Mouse (Mus musculus) small intestine, adult 2 months (tissue): ENCODE measurements around the gene Itpka. TPM values are rescaled to one million over a fixed set of nuclear protein-coding genes. Genes with fewer than 3 reads are reported as not detected.
A peak's percentile ranks its signal among the peaks of the same experiment; 100 is the strongest.

Source experiments
- H3K27ac ChIP-seq: fragments of 200-500 bp; 2 replicates; pipeline ENCODE4 v1.5.1; 2012; ENCODE audit warnings: low read depth, low read length, control low read depth, inconsistent platforms; ENCODE audit not compliant: insufficient read depth
- H3K27me3 ChIP-seq: fragments of 200-500 bp; 2 replicates; pipeline ENCODE4 v1.6.1; 2012; ENCODE audit warnings: mild to moderate bottlenecking, moderate library complexity, low read length, inconsistent platforms; ENCODE audit not compliant: control insufficient read depth, insufficient read depth
- H3K36me3 ChIP-seq: fragments of 200-500 bp; 2 replicates; pipeline ENCODE4 v1.6.1; 2012; ENCODE audit warnings: mild to moderate bottlenecking, low read length, control low read depth, inconsistent platforms; ENCODE audit not compliant: control insufficient read depth, insufficient read depth
- H3K4me1 ChIP-seq: fragments of 200-500 bp; 2 replicates; pipeline ENCODE4 v1.6.1; 2012; ENCODE audit warnings: low read length, inconsistent platforms, mixed read lengths; ENCODE audit not compliant: control insufficient read depth, insufficient read depth, insufficient read length
- H3K4me3 ChIP-seq: fragments of 200-500 bp; 2 replicates; pipeline ENCODE4 v1.5.1; 2012; ENCODE audit warnings: low read depth, mild to moderate bottlenecking, control low read depth, inconsistent platforms, low read length, moderate library complexity
- CTCF ChIP-seq: fragments of 200-500 bp; IDR thresholded peaks from 2 replicates; pipeline ENCODE4 v1.5.1; 2012; ENCODE audit warnings: low read depth, mild to moderate bottlenecking, control low read depth, inconsistent platforms, low read length, moderate library complexity, mixed read lengths; ENCODE audit not compliant: insufficient replicate concordance, insufficient read length; ENCODE audit errors: extremely low read depth
- POLR2A ChIP-seq: fragments of 200-500 bp; IDR thresholded peaks from 2 replicates; pipeline ENCODE4 v1.6.1; 2012; ENCODE audit warnings: low read depth, mild to moderate bottlenecking, control low read depth, inconsistent platforms, low read length, moderate library complexity
- WGBS: fragments of 180-500 bp; shearing (Covaris S2); methylation state at CpG from one replicate; pipeline ENCODE4 v1.1.7; 2018; 5-methylcytosine and 5-hydroxymethylcytosine counted together
- polyA plus RNA-seq: library from polyadenylated mRNA; depleted of rRNA; stranded (reverse); fragments of >200 nt; gene quantifications from 2 replicates; pipeline ENCODE4 v1.2.3, GENCODE M21; 2012; rRNA removed

Gene Itpka
- 21.6 and 39.7 TPM in 2 replicates for polyA plus RNA-seq

- under 1% methylated on average over 52 of the region's 53 CpGs for WGBS
- peaks cover 30% of the 10 kb centered on the region for H3K4me1 ChIP-seq
These were observed at the start of gene Itpka for GRCm38 (mm10) chr2:119741581-119742411. Itpka (plus strand) TSS chr2:119742337.

DNA sequence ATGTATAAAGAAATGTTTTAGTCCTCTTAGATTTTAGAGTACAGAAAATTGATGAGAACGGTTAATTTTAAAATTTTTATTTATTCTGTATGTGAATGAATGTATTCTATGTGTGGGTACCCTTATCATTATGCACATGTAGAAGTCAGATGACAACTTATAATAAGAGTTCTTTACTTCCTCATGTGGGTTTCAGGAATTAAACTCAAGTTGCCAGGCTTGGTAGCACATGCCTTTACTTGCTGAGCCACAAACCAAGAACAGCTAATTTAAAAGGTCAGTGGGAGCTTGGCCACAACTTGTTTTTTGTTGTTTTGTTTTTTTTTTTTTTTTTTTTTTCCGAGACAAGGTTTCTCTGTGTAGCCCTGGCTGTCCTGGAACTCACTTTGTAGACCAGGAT is 47.3 kb upstream of the Itpka start:
- TF ChIP-seq CTCF = no peak

More at GRCm38 (mm10) chr2:119741581-119742411, at the start of gene Itpka:
- Histone ChIP-seq H3K27me3 (no peaks in the 10 kb centered on the region), H3K27ac (peak within 1 kb of the TSS; percentile 97), H3K36me3 (no peaks in the 10 kb centered on the region), H3K4me3 (peak within 1 kb of the TSS; percentile 77)
- TF ChIP-seq POLR2A (peak; percentile 71; the same call in 1 of the 2 replicates), CTCF (0 out of 2 replicates have a peak, but pooled peaks have one; percentile 12)

GRCm38 (mm10) chr2:119696111-119696510 is 46.0 kb upstream of the Itpka start:
- no peak overlapping the region for H3K27ac ChIP-seq

More for the DNA sequence above, 47.3 kb upstream of the Itpka start:
- Histone ChIP-seq H3K27ac (no peak overlapping the region), H3K27me3 (no peaks in the 10 kb centered on the region), H3K4me3 (no peak overlapping the region), H3K36me3 (peaks cover 16% of the 10 kb centered on the region; the same call in 1 of the 2 replicates), H3K4me1 (no peaks in the 10 kb centered on the region)
- WGBS = 94% methylated on average over 2 of the region's 2 CpGs

GRCm38 (mm10) chr2:119698472-119698871 is 43.7 kb upstream of the Itpka start:
- H3K4me1 ChIP-seq = no peaks in the 10 kb centered on the region
- 77% methylated on average over 2 of the region's 2 CpGs for WGBS
- peaks cover 16% of the 10 kb centered on the region for H3K36me3 ChIP-seq
- H3K27me3 ChIP-seq = no peaks in the 10 kb centered on the region
- H3K4me3 ChIP-seq = no peak overlapping the region
- no peak for TF ChIP-seq POLR2A
- TF ChIP-seq CTCF = no peak
- no peak overlapping the region for H3K27ac ChIP-seq

More at GRCm38 (mm10) chr2:119696111-119696510, 46.0 kb upstream of the Itpka start:
- TF ChIP-seq POLR2A (no peak), CTCF (no peak)
- no peaks in the 10 kb centered on the region for H3K27me3 ChIP-seq
- peaks cover 17% of the 10 kb centered on the region for H3K36me3 ChIP-seq
- H3K4me3 ChIP-seq = no peak overlapping the region
- H3K4me1 ChIP-seq = no peaks in the 10 kb centered on the region
- WGBS = 59% methylated on average over 1 of the region's 1 CpGs

GRCm38 (mm10) chr2:119699962-119700361 is 42.2 kb upstream of the Itpka start:
- 96% methylated on average over 3 of the region's 3 CpGs for WGBS
- H3K4me1 ChIP-seq = no peaks in the 10 kb centered on the region
- H3K4me3 ChIP-seq = no peak overlapping the region
- no peak overlapping the region for H3K27ac ChIP-seq
- H3K36me3 ChIP-seq = peaks cover 17% of the 10 kb centered on the region
- H3K27me3 ChIP-seq = no peaks in the 10 kb centered on the region
- TF ChIP-seq CTCF (no peak), POLR2A (no peak)

DNA sequence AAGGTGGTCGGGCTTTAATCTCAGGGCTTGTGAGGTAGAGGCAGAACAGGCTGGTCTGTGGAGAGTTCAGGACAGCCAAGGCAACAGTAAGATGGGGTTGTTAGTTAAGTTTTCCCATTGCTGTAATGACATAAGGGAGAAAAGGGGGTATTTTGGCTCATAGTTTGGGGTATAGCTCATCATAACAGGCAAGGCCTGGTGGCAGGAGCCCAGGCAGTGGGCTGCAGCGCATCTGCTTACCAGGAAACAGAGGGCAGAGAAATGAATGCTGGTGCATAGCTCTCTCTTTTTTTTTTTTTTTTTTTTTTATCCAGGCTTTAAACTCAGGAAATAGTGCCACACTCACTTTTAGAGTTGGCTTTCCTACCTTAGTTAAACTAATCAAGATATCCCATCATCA is 39.0 kb upstream of the Itpka start:
- TF ChIP-seq CTCF (no peak), POLR2A (no peak)
- no peak overlapping the region for H3K27ac ChIP-seq
- 89% methylated on average over 2 of the region's 2 CpGs for WGBS

GRCm38 (mm10) chr2:119707676-119708075 is 34.5 kb upstream of the Itpka start:
- WGBS = 87% methylated on average over 3 of the region's 3 CpGs
- Histone ChIP-seq H3K4me1 (no peaks in the 10 kb centered on the region), H3K27ac (no peak overlapping the region), H3K27me3 (no peaks in the 10 kb centered on the region), H3K4me3 (no peak overlapping the region), H3K36me3 (peaks cover 25% of the 10 kb centered on the region)
- TF ChIP-seq CTCF (no peak), POLR2A (no peak)

More for the DNA sequence above, 39.0 kb upstream of the Itpka start:
- no peak overlapping the region for H3K4me3 ChIP-seq
- H3K36me3 ChIP-seq = peaks cover 17% of the 10 kb centered on the region
- H3K4me1 ChIP-seq = no peaks in the 10 kb centered on the region
- no peaks in the 10 kb centered on the region for H3K27me3 ChIP-seq
